In the genomic region with DNA sequence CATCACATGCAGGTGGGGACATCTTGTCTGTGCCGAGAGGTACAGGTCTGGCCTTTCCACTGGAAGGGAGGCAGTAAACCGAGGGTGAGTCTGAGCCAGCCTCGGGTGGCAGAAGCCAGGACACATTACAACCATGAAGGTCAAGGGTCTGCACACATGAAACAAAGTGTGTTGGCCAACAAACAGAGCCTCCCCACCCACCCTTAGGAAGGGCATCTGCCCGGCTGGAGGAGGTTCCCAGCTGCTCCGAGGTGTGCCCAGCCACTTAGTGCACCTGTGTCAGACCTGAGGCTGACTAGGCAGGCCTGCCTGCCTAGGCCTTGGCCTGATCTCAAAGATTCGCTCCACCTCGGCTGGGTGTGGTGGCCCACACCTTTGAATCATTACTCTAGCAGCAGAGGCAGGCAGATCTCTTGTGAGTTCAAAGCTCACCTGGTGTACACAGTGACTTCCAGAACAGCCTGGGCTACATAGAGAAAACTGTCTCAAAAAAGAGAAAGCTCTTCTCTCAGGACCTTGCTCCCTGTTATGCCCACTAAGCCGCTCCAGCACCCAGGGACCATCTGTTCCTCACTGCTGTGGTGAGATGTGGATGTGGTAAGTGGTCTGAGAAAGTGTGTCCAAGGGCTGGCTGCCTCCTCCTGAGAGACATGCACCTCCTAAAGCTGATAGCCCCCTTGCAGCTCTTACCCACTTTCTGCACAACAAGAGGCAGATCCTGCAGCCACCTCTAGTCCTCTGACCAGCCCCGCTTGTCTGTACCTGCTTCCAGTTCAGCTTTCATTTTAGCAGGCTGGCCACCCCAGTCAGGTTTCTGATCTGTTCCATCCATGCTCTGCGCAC, we compare ENCODE assay signal across 8 mouse cellular contexts. TPM values are rescaled to one million over a fixed set of nuclear protein-coding genes. Genes with fewer than 3 reads are reported as not detected.
DNase-seq lines count a peak whose midpoint lies in the region; ATAC-seq and TF ChIP-seq lines count a peak whose summit lies in the region.
"Had no signal": no experiment of that assay in that cellular context is flagged by ENCODE, and none has a peak within 500 bp of the region (broad histone marks: within the 10 kb centered on the region; RNA-seq: fewer than 3 reads in every experiment).

No protein-coding gene starts in this region.

- no peak for ATAC-seq in lung, embryonic 15.5 days (ENCODE audit: borderline replicate concordance, extremely low read depth, low FRiP score, low TSS enrichment)
- ATAC-seq in neural tube, embryonic 12.5 days (ENCODE audit: low FRiP score, low read depth), result no peak

- 0 out of 2 replicates have a peak overlapping the region, but pooled peaks have one; percentile 87 for H3K4me2 ChIP-seq in lung, embryonic 15.5 days
- H3K4me2 ChIP-seq in neural tube, embryonic 12.5 days (replicated peaks), result peak overlapping the region; percentile 92

- intact Hi-C loops in gastrocnemius, postnatal 14 days (cut with DNase I; ENCODE audit: low total_unique reads), result no loop called here

- TF ChIP-seq CTCF in lung, adult 2 months (IDR thresholded peaks at IDR 0.05; ENCODE audit: insufficient read depth, low read length), result no peak

- peak overlapping the region; percentile 100; the same call in 1 of the 2 replicates for H3K9ac ChIP-seq in lung, embryonic 15.5 days
- no peak overlapping the region for H3K9ac ChIP-seq in neural tube, embryonic 12.5 days

- H3K4me3 ChIP-seq in lung, embryonic 15.5 days, result 0 out of 2 replicates have a peak overlapping the region, but pooled peaks have one; percentile 83
- H3K4me3 ChIP-seq in lung, adult 2 months (replicated peaks; ENCODE audit: extremely low read depth, low read depth, low read length), result no peak overlapping the region
- H3K4me3 ChIP-seq in neural tube, embryonic 12.5 days, result no peak overlapping the region

- DNase-seq in lung, adult 2 months, result no peak
- peak; percentile 8 to 20 for DNase-seq in cerebellum, postnatal 4 days (ENCODE audit: low spot score in 2 of 2)
- DNase-seq in gastrocnemius, postnatal 14 days, result peak; percentile 18
- DNase-seq in kidney, postnatal 14 days, result peak; percentile 37
- no peak for DNase-seq in frontal cortex, adult 2 months (ENCODE audit: extremely low spot score in 1 of 2, low spot score in 1 of 2)

- TF ChIP-seq POLR2A in lung, adult 2 months (IDR thresholded peaks at IDR 0.05; ENCODE audit: borderline replicate concordance, extremely low read depth, low read depth, low read length), result no peak

- 71% methylated on average over 10 of the region's 10 CpGs for WGBS in lung, embryonic 15.5 days
- 81% methylated on average over 10 of the region's 10 CpGs for WGBS in lung, adult 2 months
- 87% methylated on average over 10 of the region's 10 CpGs for WGBS in neural tube, embryonic 12.5 days

- peaks cover 3% of the 10 kb centered on the region; the same call in 1 of the 2 replicates for H3K36me3 ChIP-seq in lung, embryonic 15.5 days
- H3K36me3 ChIP-seq in neural tube, embryonic 12.5 days, result peaks cover 7% of the 10 kb centered on the region

- no peaks in the 10 kb centered on the region for H3K27me3 ChIP-seq in lung, embryonic 15.5 days
- 0 out of 2 replicates have a peak, but pooled peaks cover 3% of the 10 kb centered on the region for H3K27me3 ChIP-seq in neural tube, embryonic 12.5 days (replicated peaks)

- H3K27ac ChIP-seq in lung, embryonic 15.5 days, result peak overlapping the region; percentile 100
- peak overlapping the region; percentile 99 for H3K27ac ChIP-seq in neural tube, embryonic 12.5 days

- peaks cover 57% of the 10 kb centered on the region for H3K4me1 ChIP-seq in lung, embryonic 15.5 days
- peaks cover 32% of the 10 kb centered on the region for H3K4me1 ChIP-seq in lung, adult 2 months (ENCODE audit: control insufficient read depth, insufficient read depth, low read length)
- peaks cover 44% of the 10 kb centered on the region for H3K4me1 ChIP-seq in neural tube, embryonic 12.5 days

- no peaks in the 10 kb centered on the region for H3K9me3 ChIP-seq in lung, embryonic 15.5 days
- no peaks in the 10 kb centered on the region for H3K9me3 ChIP-seq in neural tube, embryonic 12.5 days

RNA-seq across cellular contexts. Expression of gene Actg1, which starts 3.1 kb away (rescaled TPM):
- 2,618 and 2,638 TPM in 2 replicates for polyA plus RNA-seq in lung, embryonic 15.5 days (2015; fragmentation: Nextera tagmentation; extraction: Ambion mirVana)
- polyA plus RNA-seq in lung, adult 2 months (2012; rRNA removed), result 941 and 1,175 TPM in 2 replicates
- 100 to 1,000 TPM; 308 to 391 TPM for total RNA-seq in gastrocnemius, postnatal 14 days (2021)
- polyA plus RNA-seq in neural tube, embryonic 12.5 days (2016; fragmentation: Nextera tagmentation; extraction: Ambion mirVana), result 3,655 and 3,681 TPM in 2 replicates
- 1,138 and 1,210 TPM in 2 replicates for polyA plus RNA-seq in frontal cortex, adult 2 months (2012; rRNA removed)

RNA-seq across cellular contexts. Expression of gene Fscn2, which starts 9.9 kb away (rescaled TPM):
- 0.38 and 0.56 TPM in 2 replicates for polyA plus RNA-seq in lung, embryonic 15.5 days (2015; fragmentation: Nextera tagmentation; extraction: Ambion mirVana)
- 0.06 and 0.60 TPM in 2 replicates for polyA plus RNA-seq in lung, adult 2 months (2012; rRNA removed)
- under 1 TPM; 0.16 to 0.39 TPM for total RNA-seq in gastrocnemius, postnatal 14 days (2021)
- 1.1 and 1.6 TPM in 2 replicates for polyA plus RNA-seq in neural tube, embryonic 12.5 days (2016; fragmentation: Nextera tagmentation; extraction: Ambion mirVana)
- polyA plus RNA-seq in frontal cortex, adult 2 months (2012; rRNA removed), result 0.67 and 0.82 TPM in 2 replicates
- total RNA-seq: left cerebral cortex, postnatal 10 days had no signal

RNA-seq across cellular contexts. Expression of gene Faap100, which starts 27.1 kb away (rescaled TPM):
- 36.9 and 37.4 TPM in 2 replicates for polyA plus RNA-seq in lung, embryonic 15.5 days (2015; fragmentation: Nextera tagmentation; extraction: Ambion mirVana)
- polyA plus RNA-seq in lung, adult 2 months (2012; rRNA removed), result 61.9 and 67.1 TPM in 2 replicates
- total RNA-seq in gastrocnemius, postnatal 14 days (2021), result 10 to 100 TPM; 11.2 to 16.0 TPM
- 51.0 and 53.4 TPM in 2 replicates for polyA plus RNA-seq in neural tube, embryonic 12.5 days (2016; fragmentation: Nextera tagmentation; extraction: Ambion mirVana)
- 27.6 and 27.8 TPM in 2 replicates for polyA plus RNA-seq in frontal cortex, adult 2 months (2012; rRNA removed)

Comparison
In these comparisons a context has a peak if more than half of its experiments do, and no peak if none do; other contexts are left out.
1. DNase-seq: peak in cerebellum, postnatal 4 days (2 of 2), gastrocnemius, postnatal 14 days (single experiment) and kidney, postnatal 14 days (single experiment); none in lung, adult 2 months (single experiment) and frontal cortex, adult 2 months (0 of 2).